Mouse (Mus musculus) ES-Bruce4 (cell line): ENCODE measurements around the gene AC134908.4. TPM values are rescaled to one million over a fixed set of nuclear protein-coding genes. Genes with fewer than 3 reads are reported as not detected.
A peak's percentile ranks its signal among the peaks of the same experiment; 100 is the strongest.

Experiments used
- H3K27ac ChIP-seq: 2 replicates; pipeline ENCODE4 v1.5.1; 2012; ENCODE audit warnings: low read length, inconsistent platforms; ENCODE audit not compliant: insufficient read depth
- H3K27me3 ChIP-seq: 2 replicates; pipeline ENCODE4 v1.6.1; 2012; ENCODE audit warnings: mild to moderate bottlenecking, low read length, inconsistent platforms; ENCODE audit not compliant: control insufficient read depth, poor library complexity, insufficient read depth, severe bottlenecking
- H3K36me3 ChIP-seq: 2 replicates; pipeline ENCODE4 v1.6.1; 2012; ENCODE audit warnings: inconsistent platforms, mild to moderate bottlenecking, low read length, moderate library complexity; ENCODE audit not compliant: control insufficient read depth, poor library complexity, insufficient read depth, severe bottlenecking
- H3K4me1 ChIP-seq: one replicate; pipeline ENCODE4 v1.8.1; 2011; ENCODE audit warnings: low read length; ENCODE audit not compliant: control insufficient read depth, insufficient read depth
- H3K4me3 ChIP-seq: 2 replicates; pipeline ENCODE4 v1.5.1; 2011; ENCODE audit warnings: low read depth, mild to moderate bottlenecking, low read length
- H3K9ac ChIP-seq: 2 replicates; pipeline ENCODE4 v1.6.1; 2012; ENCODE audit warnings: low read depth, mild to moderate bottlenecking, inconsistent platforms; ENCODE audit not compliant: poor library complexity, severe bottlenecking
- H3K9me3 ChIP-seq: replicated peaks from 2 replicates; pipeline ENCODE4 v1.6.1; 2012; ENCODE audit warnings: mild to moderate bottlenecking, low read length, inconsistent platforms; ENCODE audit not compliant: control insufficient read depth, poor library complexity, insufficient read depth, severe bottlenecking
- CTCF ChIP-seq: IDR thresholded peaks from one replicate; pipeline ENCODE4 v1.8.1; 2011; ENCODE audit warnings: low read depth, low read length
- EP300 ChIP-seq: IDR thresholded peaks from 2 replicates; pipeline ENCODE4 v1.6.1; 2011; ENCODE audit warnings: low read depth, low read length; ENCODE audit not compliant: insufficient read depth
- POLR2A ChIP-seq: IDR thresholded peaks from one replicate; pipeline ENCODE4 v1.8.1; 2011; ENCODE audit warnings: low read length; ENCODE audit not compliant: insufficient read depth
- polyA plus RNA-seq: library from polyadenylated mRNA; stranded (reverse); fragments of >200 nt; gene quantifications from 2 replicates; pipeline ENCODE4 v1.2.4, GENCODE M21; 2011; ENCODE audit warnings: low read depth; ENCODE audit not compliant: missing spikeins, insufficient read depth, insufficient read length

AC134908.4 gene
- polyA plus RNA-seq, 1 experiment, result 2.6 TPM

DNA sequence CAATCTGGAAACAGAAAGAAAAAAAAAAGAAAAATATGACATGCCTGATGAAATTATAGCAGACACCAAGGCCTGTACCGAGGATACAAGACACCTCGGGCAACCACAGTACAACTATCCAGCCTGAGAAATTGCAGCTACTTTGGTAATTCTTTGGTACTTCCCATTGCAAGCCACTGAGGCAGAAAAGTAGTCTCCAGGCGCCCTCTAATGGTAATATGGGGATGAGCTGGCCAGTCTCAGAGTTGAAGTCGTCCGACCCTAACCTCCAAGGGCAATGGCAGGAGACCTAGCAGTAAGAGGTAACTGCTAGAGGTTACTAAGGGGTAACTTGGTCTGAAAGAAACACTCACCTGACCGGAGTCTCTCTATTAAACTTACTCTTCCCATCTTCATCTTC is 5.6 kb upstream of the AC134908.4 start:
- Histone ChIP-seq H3K9ac (no peak overlapping the region), H3K4me1 (no peaks in the 10 kb centered on the region), H3K27ac (no peak overlapping the region), H3K9me3 (no peaks in the 10 kb centered on the region), H3K36me3 (no peaks in the 10 kb centered on the region), H3K4me3 (no peak overlapping the region), H3K27me3 (no peaks in the 10 kb centered on the region)
- TF ChIP-seq EP300 (no peak), CTCF (peak; percentile 68), POLR2A (no peak)

DNA sequence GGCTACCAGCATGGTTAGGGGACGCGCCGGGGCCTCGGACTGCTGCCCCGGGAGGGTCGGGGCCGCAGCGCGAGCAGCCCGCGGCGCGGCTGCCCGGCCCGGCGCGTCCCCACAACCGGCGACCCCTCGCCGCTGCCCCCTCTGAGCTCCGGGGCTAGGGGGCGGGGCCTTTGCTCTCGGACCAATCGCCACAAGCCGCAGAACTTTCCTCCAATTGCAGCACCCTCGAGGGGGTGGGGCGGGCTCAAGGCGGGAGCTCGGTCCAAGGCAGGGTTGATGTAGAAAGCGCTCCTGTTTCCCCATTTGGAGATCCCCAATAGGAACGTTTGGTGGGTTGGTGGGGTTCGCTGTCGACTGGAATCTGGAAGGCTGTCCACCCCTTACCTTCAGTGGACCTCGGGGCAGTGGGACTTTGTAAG is 1.5 kb upstream of the AC134908.4 start, which contains the start of gene Metrn:
Metrn (minus strand) TSS at position 186 of the 419 bp plus-strand sequence.
- Histone ChIP-seq H3K4me3 (peak within 1 kb of the TSS; percentile 76), H3K9ac (peak within 1 kb of the TSS; percentile 81), H3K4me1 (peaks cover 4% of the 10 kb centered on the region), H3K36me3 (no peaks in the 10 kb centered on the region), H3K9me3 (no peaks in the 10 kb centered on the region), H3K27me3 (no peaks in the 10 kb centered on the region), H3K27ac (peak within 1 kb of the TSS; percentile 23; the same call in 1 of the 2 replicates)
- TF ChIP-seq EP300 (no peak), POLR2A (peak; percentile 54), CTCF (no peak)

DNA sequence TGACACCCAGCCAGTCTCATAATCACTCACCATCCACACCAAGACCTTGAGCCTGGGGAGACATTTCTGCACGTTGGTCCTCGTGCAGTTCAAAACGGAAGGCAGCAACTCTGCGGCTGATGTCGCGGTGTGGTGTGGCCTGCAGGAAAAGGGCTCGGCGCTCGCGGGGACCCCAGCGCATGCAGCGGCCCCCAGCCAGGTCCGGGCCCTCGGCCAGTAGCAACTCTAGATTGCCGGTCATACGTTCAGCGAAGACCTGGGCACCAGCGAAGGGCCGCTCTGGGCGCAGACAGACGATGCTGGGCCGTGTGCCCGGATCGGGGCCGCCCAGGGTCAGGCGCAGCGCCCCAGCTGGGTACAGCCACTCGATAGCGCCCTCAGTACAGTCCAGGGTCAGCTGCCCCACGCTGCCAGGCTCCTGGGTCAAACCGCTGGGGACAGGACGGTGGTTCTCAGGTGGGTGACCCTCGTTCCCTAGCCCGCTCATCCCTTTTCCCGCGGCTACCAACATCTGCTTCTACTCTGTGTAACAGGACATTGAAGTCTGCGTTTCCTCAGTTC is 832 bp upstream of the AC134908.4 start:
- Histone ChIP-seq H3K9me3 (no peaks in the 10 kb centered on the region), H3K27ac (no peak overlapping the region), H3K4me3 (peak overlapping the region; percentile 76), H3K27me3 (no peaks in the 10 kb centered on the region), H3K36me3 (no peaks in the 10 kb centered on the region), H3K9ac (peak overlapping the region; percentile 81), H3K4me1 (peaks cover 4% of the 10 kb centered on the region)
- no peak for TF ChIP-seq EP300
- TF ChIP-seq POLR2A, result no peak
- no peak for TF ChIP-seq CTCF

DNA sequence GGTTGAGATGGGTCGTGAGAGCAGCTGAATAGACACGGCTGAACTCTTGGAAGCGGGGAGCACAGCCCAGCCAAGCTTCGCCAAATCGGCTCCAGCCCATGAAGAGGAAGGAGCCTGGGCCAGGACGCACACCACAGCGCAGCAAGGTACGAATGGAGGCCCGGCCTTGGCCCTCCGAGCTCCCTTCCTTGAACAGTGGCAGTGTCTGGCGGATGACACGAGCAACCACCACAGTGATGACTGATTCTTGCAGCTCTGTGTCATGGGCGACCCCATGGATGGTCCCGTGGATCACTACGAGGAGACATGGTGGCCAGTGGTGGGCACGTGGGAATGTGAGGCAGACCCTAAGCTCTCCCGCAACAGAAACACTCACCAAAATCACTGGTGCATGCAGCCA is 461 bp downstream of the AC134908.4 start:
- H3K4me1 ChIP-seq, result peaks cover 4% of the 10 kb centered on the region
- no peak overlapping the region for H3K9ac ChIP-seq
- H3K27me3 ChIP-seq, result no peaks in the 10 kb centered on the region
- no peaks in the 10 kb centered on the region for H3K36me3 ChIP-seq
- no peaks in the 10 kb centered on the region for H3K9me3 ChIP-seq
- no peak overlapping the region for H3K4me3 ChIP-seq
- no peak for TF ChIP-seq EP300
- TF ChIP-seq CTCF, result no peak
- H3K27ac ChIP-seq, result no peak overlapping the region

DNA sequence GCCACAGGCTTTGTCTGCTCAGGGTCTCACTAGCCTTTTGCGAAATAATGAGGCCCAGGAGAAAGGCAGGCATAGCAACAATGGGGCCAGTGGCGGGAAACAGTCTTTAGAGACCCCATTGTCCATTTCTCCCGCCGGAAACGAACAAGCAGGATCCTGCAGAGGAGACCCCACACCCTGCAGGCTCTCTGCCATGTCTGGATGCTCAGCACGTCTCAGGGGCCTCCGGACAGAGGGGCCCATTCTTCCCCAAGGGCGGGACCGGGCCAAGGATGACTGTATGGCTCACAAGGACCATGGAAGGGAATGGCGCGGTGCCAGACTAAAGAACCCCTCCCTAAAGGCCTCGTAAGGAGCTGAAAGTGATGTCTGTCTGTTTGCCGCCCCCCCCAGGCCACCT is 1.3 kb downstream of the AC134908.4 start:
- no peak overlapping the region for H3K9ac ChIP-seq
- no peaks in the 10 kb centered on the region for H3K36me3 ChIP-seq
- no peak overlapping the region for H3K4me3 ChIP-seq
- TF ChIP-seq CTCF (no peak), POLR2A (no peak)
- H3K27me3 ChIP-seq, result no peaks in the 10 kb centered on the region
- no peak overlapping the region for H3K27ac ChIP-seq
- H3K9me3 ChIP-seq, result no peaks in the 10 kb centered on the region
- peaks cover 4% of the 10 kb centered on the region for H3K4me1 ChIP-seq

DNA sequence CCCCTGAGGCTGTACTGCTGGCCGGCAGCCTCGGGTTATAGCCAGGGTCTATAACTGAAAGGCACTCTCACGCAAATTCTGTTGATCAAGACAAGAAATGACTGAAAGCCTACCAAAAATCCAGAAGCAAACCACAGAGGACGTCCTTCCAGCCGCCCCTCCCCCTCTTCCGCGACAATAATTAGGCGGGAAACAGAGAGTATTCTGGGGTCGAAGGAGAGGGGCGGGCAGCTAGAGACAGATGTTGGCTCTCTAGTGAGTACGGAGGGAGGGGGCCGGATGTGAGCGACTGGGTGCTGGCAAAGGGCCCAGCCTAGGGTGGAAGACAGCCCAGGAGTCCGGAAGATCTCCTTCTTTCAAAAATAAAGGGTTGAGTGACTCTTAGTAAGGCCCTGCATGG is 2.8 kb downstream of the AC134908.4 start, which contains the start of gene Fam173a:
Fam173a (minus strand) TSS at position 287 of the 400 bp plus-strand sequence.
- H3K9ac ChIP-seq, result peak within 1 kb of the TSS; percentile 57
- no peaks in the 10 kb centered on the region for H3K27me3 ChIP-seq
- TF ChIP-seq POLR2A, result no peak
- TF ChIP-seq EP300, result no peak
- TF ChIP-seq CTCF, result no peak
- H3K9me3 ChIP-seq, result no peaks in the 10 kb centered on the region
- no peaks in the 10 kb centered on the region for H3K36me3 ChIP-seq
- peak within 1 kb of the TSS; percentile 93 for H3K4me3 ChIP-seq
- peak within 1 kb of the TSS; percentile 8; the same call in 1 of the 2 replicates for H3K27ac ChIP-seq
- H3K4me1 ChIP-seq, result peaks cover 4% of the 10 kb centered on the region
